Mouse (Mus musculus): ENCODE data around the gene Lhfpl2. TPM values are rescaled to one million over a fixed set of nuclear protein-coding genes. Genes with fewer than 3 reads are reported as not detected.

Gene Lhfpl2
- polyA plus RNA-seq, 1 experiment: 22.5 TPM

DNA sequence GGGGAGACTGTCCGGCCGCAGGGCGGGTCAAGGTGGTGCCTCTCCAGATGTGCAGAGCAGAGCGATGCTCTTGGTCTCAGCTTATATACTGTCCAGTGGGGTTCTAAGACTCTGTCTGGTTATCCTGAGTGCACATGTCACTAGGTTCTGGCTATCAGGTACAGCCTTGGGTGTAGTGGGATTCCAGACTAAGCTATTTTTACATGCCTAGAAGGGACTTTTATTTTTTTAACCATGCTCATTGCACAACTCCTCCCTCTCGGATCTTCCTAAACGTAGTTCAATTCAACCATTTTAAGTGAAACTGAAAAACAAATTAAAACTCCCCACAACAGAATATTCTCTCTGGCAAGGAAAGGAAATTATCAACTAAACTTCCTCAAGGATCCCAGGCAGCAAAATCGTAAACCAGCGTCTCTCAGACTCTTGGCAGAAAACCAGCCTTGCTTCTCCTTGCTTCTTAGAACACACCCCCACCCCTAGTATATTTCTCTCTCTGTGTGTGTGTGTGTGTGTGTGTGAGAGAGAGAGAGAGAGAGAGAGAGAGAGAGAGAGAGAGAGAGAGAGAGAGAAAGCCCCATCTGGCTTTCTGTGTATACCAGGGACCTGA lies 47.4 kb downstream of the Lhfpl2 start:
- Histone ChIP-seq H3K27me3 (ENCODE audit: control insufficient read depth, insufficient read depth, low read length) (no peaks in the 10 kb centered on the region), H3K4me1 (ENCODE audit: control insufficient read depth, insufficient read depth, low read length) (no peaks in the 10 kb centered on the region), H3K4me3 (replicated peaks; ENCODE audit: insufficient read depth, low read depth, low read length) (no peak overlapping the region), H3K27ac (ENCODE audit: insufficient read depth, low read length) (no peak overlapping the region)
- DNase-seq: no peak
- WGBS: 82% methylated on average over 8 of the region's 8 CpGs
- TF ChIP-seq CTCF (IDR thresholded peaks at IDR 0.05; ENCODE audit: borderline replicate concordance, insufficient read depth, low read depth, low read length) (no peak), POLR2A (IDR thresholded peaks at IDR 0.05; ENCODE audit: borderline replicate concordance, insufficient read depth, low read length) (no peak)

DNA sequence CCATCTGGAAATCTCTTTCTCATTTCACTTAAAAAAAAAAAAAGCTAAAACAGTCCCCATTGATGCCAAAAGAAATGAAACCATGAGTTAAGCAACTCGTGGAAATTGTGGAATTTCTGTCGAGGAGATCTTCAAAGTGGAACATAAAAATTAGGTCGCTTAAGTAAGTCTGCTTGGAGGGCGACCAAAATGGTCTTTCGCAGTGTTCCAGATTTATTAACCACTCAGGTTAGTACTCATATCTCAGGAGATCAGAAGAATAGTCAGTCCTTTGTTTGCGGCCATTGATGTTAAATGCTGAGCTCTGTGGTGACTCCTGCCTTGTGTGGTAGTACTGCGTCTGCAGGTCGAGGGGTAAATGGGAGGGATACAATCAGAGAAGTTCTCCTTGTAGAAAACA lies 48.8 kb downstream of the Lhfpl2 start:
- WGBS: 79% methylated on average over 8 of the region's 8 CpGs
- TF ChIP-seq POLR2A (IDR thresholded peaks at IDR 0.05; ENCODE audit: borderline replicate concordance, insufficient read depth, low read length) (no peak), CTCF (IDR thresholded peaks at IDR 0.05; ENCODE audit: borderline replicate concordance, insufficient read depth, low read depth, low read length) (no peak)
- no peak overlapping the region for H3K27ac ChIP-seq (ENCODE audit: insufficient read depth, low read length)
- H3K27me3 ChIP-seq (ENCODE audit: control insufficient read depth, insufficient read depth, low read length): no peaks in the 10 kb centered on the region
- no peak overlapping the region for H3K4me3 ChIP-seq (replicated peaks; ENCODE audit: insufficient read depth, low read depth, low read length)
- no peaks in the 10 kb centered on the region for H3K4me1 ChIP-seq (ENCODE audit: control insufficient read depth, insufficient read depth, low read length)
- DNase-seq: no peak

DNA sequence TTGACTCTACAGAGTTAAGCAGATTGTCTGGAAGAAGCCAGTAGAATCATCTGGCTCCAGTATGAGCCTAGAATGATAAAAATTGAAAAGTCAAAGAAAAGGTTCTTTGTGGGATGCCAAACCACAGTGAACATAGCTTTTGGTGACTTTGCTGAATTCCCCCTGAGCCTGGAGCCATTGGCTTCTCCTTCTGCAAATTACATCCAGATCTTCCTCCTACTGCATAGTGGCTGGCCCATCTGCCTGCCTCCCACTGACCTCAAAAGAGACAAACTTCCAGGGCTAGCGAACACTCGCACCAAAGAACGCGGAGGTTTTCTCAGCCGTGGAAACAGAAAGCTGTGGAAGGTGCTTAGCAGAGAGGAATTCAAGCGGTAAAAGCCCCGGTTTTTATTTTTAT lies 49.4 kb downstream of the Lhfpl2 start:
- WGBS: 83% methylated on average over 7 of the region's 7 CpGs
- TF ChIP-seq CTCF (IDR thresholded peaks at IDR 0.05; ENCODE audit: borderline replicate concordance, insufficient read depth, low read depth, low read length): no peak
- TF ChIP-seq POLR2A (IDR thresholded peaks at IDR 0.05; ENCODE audit: borderline replicate concordance, insufficient read depth, low read length): no peak
- Histone ChIP-seq H3K4me1 (ENCODE audit: control insufficient read depth, insufficient read depth, low read length) (no peaks in the 10 kb centered on the region), H3K27me3 (ENCODE audit: control insufficient read depth, insufficient read depth, low read length) (no peaks in the 10 kb centered on the region), H3K27ac (ENCODE audit: insufficient read depth, low read length) (no peak overlapping the region), H3K4me3 (replicated peaks; ENCODE audit: insufficient read depth, low read depth, low read length) (no peak overlapping the region)
- DNase-seq: no peak

DNA sequence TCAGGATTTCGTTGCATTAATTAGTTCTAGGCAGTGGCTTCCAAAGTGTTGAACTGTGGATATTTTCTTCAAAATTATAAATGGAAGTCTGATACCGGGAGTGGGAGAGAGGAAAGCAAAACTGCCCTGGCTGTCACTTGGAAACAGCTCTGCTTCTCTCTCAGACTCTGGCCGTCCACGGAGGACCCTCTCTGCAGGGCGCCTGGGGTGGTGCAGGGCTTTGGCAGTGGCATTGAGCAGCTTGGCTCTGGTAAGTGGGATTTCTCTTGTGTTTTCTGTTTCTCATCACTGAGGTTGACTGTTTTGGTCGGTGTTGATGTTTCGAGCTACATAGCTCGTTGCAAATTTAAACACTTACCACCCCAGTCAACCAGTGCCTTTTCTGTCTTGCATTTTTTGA lies 53.0 kb downstream of the Lhfpl2 start:
- H3K4me1 ChIP-seq (ENCODE audit: control insufficient read depth, insufficient read depth, low read length): no peaks in the 10 kb centered on the region
- peak in 1 of 2 experiments; percentile 11 for DNase-seq
- no peak overlapping the region for H3K27ac ChIP-seq (ENCODE audit: insufficient read depth, low read length)
- H3K27me3 ChIP-seq (ENCODE audit: control insufficient read depth, insufficient read depth, low read length): no peaks in the 10 kb centered on the region
- TF ChIP-seq CTCF (IDR thresholded peaks at IDR 0.05; ENCODE audit: borderline replicate concordance, insufficient read depth, low read depth, low read length): no peak
- TF ChIP-seq POLR2A (IDR thresholded peaks at IDR 0.05; ENCODE audit: borderline replicate concordance, insufficient read depth, low read length): no peak
- no peak overlapping the region for H3K4me3 ChIP-seq (replicated peaks; ENCODE audit: insufficient read depth, low read depth, low read length)
- 18% methylated on average over 8 of the region's 8 CpGs for WGBS

DNA sequence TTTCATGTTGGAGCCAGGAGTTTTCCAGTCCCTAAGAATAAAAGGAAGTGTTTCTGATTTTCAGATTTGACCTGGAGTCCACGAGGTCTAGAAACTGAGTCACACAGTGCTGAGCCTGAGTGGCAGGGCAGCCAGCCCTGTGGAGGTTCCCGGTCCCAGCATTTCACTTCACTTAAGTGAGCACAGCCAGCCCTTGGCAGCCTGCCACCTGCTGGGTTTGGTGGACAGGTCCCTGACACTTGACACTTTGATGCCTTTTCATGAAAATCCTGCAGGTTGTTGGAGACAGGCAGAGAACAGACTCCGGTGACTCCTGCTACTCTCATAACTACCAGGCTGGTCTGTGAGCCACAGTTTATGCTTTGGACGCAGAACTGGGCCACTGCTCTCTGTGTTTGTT lies 57.9 kb downstream of the Lhfpl2 start:
- no peaks in the 10 kb centered on the region for H3K4me1 ChIP-seq (ENCODE audit: control insufficient read depth, insufficient read depth, low read length)
- DNase-seq: peak; percentile 38 to 42
- no peaks in the 10 kb centered on the region for H3K27me3 ChIP-seq (ENCODE audit: control insufficient read depth, insufficient read depth, low read length)
- TF ChIP-seq CTCF (IDR thresholded peaks at IDR 0.05; ENCODE audit: borderline replicate concordance, insufficient read depth, low read depth, low read length) (no peak), POLR2A (IDR thresholded peaks at IDR 0.05; ENCODE audit: borderline replicate concordance, insufficient read depth, low read length) (no peak)
- 24% methylated on average over 4 of the region's 4 CpGs for WGBS
- H3K27ac ChIP-seq (ENCODE audit: insufficient read depth, low read length): no peak overlapping the region
- H3K4me3 ChIP-seq (replicated peaks; ENCODE audit: insufficient read depth, low read depth, low read length): no peak overlapping the region

DNA sequence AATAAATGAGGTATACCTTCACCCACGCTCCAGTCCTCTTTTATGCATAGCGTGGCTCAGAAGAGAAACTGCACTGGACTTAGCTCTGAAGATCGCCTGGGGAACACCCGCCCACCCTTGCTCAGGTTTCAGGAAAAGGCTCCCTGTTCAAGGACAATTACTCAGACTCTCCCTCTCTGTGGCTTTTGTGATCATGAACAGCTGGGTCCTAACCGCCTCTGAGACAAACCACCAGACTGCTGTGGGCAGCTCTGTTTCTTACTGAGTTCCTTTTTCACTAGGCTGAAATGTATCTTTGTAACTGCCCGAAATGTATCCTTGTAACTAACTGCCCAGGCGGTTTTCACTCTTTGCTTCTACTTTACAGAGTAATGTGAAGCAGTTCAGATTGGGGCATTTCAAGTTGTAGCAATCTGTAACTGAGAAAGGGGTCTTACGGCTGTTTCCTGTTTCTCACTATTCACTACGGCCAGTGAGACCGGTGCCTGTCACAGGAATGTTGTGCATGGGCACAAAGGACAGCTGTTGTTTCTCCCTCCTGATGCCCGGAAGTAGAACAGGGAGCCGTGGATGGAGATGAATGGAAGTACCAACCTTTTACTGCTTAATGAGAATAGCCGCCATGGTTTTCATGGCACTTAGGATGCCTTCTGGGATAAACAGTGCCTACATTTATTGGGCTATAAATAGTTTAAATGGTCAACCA lies 59.3 kb downstream of the Lhfpl2 start:
- no peak for TF ChIP-seq CTCF (IDR thresholded peaks at IDR 0.05; ENCODE audit: borderline replicate concordance, insufficient read depth, low read depth, low read length)
- no peak for TF ChIP-seq POLR2A (IDR thresholded peaks at IDR 0.05; ENCODE audit: borderline replicate concordance, insufficient read depth, low read length)
- no peak for DNase-seq
- Histone ChIP-seq H3K4me3 (replicated peaks; ENCODE audit: insufficient read depth, low read depth, low read length) (no peak overlapping the region), H3K27ac (ENCODE audit: insufficient read depth, low read length) (no peak overlapping the region), H3K4me1 (ENCODE audit: control insufficient read depth, insufficient read depth, low read length) (no peaks in the 10 kb centered on the region), H3K27me3 (ENCODE audit: control insufficient read depth, insufficient read depth, low read length) (no peaks in the 10 kb centered on the region)
- WGBS: 83% methylated on average over 13 of the region's 13 CpGs

DNA sequence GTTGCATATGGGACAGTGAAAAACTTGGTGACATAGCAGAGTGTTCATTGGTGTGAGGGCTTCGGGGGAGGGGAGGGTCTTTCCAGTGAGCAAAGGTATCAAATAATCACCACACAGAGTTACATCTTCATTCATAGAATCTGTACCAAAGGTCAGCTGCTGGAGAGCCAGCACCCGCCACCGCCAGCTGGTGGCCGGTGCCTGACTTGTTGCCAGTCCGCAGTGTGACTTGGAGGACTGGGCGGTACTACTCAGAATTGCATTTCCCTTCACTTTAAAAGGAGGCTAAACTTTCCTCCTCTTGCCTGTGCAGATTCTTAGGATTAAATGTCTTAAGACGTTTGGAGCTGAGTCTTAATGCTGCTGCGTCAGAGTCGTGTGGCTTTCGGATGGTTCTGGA lies 59.9 kb downstream of the Lhfpl2 start:
- TF ChIP-seq POLR2A (IDR thresholded peaks at IDR 0.05; ENCODE audit: borderline replicate concordance, insufficient read depth, low read length) (no peak), CTCF (IDR thresholded peaks at IDR 0.05; ENCODE audit: borderline replicate concordance, insufficient read depth, low read depth, low read length) (no peak)

DNA sequence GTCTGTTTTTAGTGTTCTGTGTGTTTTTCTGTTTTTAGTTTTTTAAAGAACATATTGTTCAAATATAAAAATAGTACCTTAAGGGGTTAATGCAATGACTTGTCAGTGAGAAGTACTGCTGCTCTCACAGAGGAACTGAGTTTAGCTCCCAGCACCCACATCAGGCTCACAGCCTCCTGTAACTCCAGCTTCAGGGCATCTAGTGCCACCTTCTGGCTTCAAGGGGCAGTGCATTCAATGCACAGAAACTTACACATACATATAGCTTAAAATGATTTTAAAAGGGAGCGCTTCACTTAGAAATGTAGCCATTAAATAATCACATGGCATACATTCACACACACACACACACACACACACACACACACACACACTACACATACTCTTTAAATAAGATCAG lies 60.5 kb downstream of the Lhfpl2 start:
- Histone ChIP-seq H3K4me3 (replicated peaks; ENCODE audit: insufficient read depth, low read depth, low read length) (no peak overlapping the region), H3K27ac (ENCODE audit: insufficient read depth, low read length) (no peak overlapping the region), H3K27me3 (ENCODE audit: control insufficient read depth, insufficient read depth, low read length) (no peaks in the 10 kb centered on the region), H3K4me1 (ENCODE audit: control insufficient read depth, insufficient read depth, low read length) (no peaks in the 10 kb centered on the region)
- DNase-seq: no peak
- WGBS: 100% methylated on average over 1 of the region's 1 CpGs
- no peak for TF ChIP-seq POLR2A (IDR thresholded peaks at IDR 0.05; ENCODE audit: borderline replicate concordance, insufficient read depth, low read length)
- peak; percentile 8; the same call in 1 of the 2 replicates for TF ChIP-seq CTCF (IDR thresholded peaks at IDR 0.05; ENCODE audit: borderline replicate concordance, insufficient read depth, low read depth, low read length)

More for the DNA sequence above, 59.9 kb downstream of the Lhfpl2 start:
- Histone ChIP-seq H3K27ac (ENCODE audit: insufficient read depth, low read length) (no peak overlapping the region), H3K27me3 (ENCODE audit: control insufficient read depth, insufficient read depth, low read length) (no peaks in the 10 kb centered on the region), H3K4me1 (ENCODE audit: control insufficient read depth, insufficient read depth, low read length) (no peaks in the 10 kb centered on the region), H3K4me3 (replicated peaks; ENCODE audit: insufficient read depth, low read depth, low read length) (no peak overlapping the region)
- WGBS: 96% methylated on average over 10 of the region's 10 CpGs
- no peak for DNase-seq
